Mouse (Mus musculus): ENCODE measurements around the gene Wfdc10. TPM values are rescaled to one million over a fixed set of nuclear protein-coding genes. Genes with fewer than 3 reads are reported as not detected.

Wfdc10 gene
- total RNA-seq, 2 experiments from 2014 or later, result not detected

GRCm38 (mm10) chr2:164701761-164702160, 45.9 kb downstream of the Wfdc10 start:
- no peak for DNase-seq

- no peak for DNase-seq
These were observed 48.4 kb downstream of the Wfdc10 start for GRCm38 (mm10) chr2:164704235-164704634.

- no peak for DNase-seq
These were observed 49.5 kb downstream of the Wfdc10 start for GRCm38 (mm10) chr2:164705328-164705727.

GRCm38 (mm10) chr2:164705991-164706390, 50.1 kb downstream of the Wfdc10 start:
- no peak for DNase-seq

Other genes starting within 250 kb of the Wfdc10 start
- 100 to 1,000 TPM; 102 to 129 TPM for gene Sdc4, start 212.2 kb upstream of the Wfdc10 start, total RNA-seq (2021)
- 10 to 100 TPM; 37.7 to 42.3 TPM for gene Sys1, start 199.1 kb upstream of the Wfdc10 start, total RNA-seq (2021)
- gene Gm20458, start 195.1 kb upstream of the Wfdc10 start, total RNA-seq (2021), result 10 to 100 TPM in 1 of 2 experiments, 1 to 10 TPM in 1; 7.0 to 13.3 TPM
- gene Trp53tg5, start 182.3 kb upstream of the Wfdc10 start, total RNA-seq (2021), result not detected
- gene Dbndd2, start 169.9 kb upstream of the Wfdc10 start, total RNA-seq (2021), result 100 to 1,000 TPM; 108 to 110 TPM
- gene Pigt, start 158.5 kb upstream of the Wfdc10 start, total RNA-seq (2021), result 10 to 100 TPM; 76.6 to 84.5 TPM
- gene Wfdc2, start 93.6 kb upstream of the Wfdc10 start, total RNA-seq (2021), result not detected
- not detected for gene Spint3, start 82.6 kb upstream of the Wfdc10 start, total RNA-seq (2021)
- not detected for gene Wfdc6a, start 70.6 kb upstream of the Wfdc10 start, total RNA-seq (2021)
- not detected for gene Eppin, start 62.5 kb upstream of the Wfdc10 start, total RNA-seq (2021)
- gene Wfdc6b, start 42.5 kb upstream of the Wfdc10 start, total RNA-seq (2021), result not detected
- gene Wfdc8, start 42.4 kb upstream of the Wfdc10 start, total RNA-seq (2021), result not detected
- gene Wfdc16, start 17.2 kb upstream of the Wfdc10 start, total RNA-seq (2021), result not detected
- gene Wfdc9, start 537 bp downstream of the Wfdc10 start, total RNA-seq (2021), result not detected
- gene Wfdc11, start 18.0 kb downstream of the Wfdc10 start, total RNA-seq (2021), result not detected
- gene Wfdc13, start 29.1 kb downstream of the Wfdc10 start, total RNA-seq (2021), result not detected
- not detected for gene Spint4, start 42.5 kb downstream of the Wfdc10 start, total RNA-seq (2021)
- not detected for gene Spint5, start 59.3 kb downstream of the Wfdc10 start, total RNA-seq (2021)
- 1 to 10 TPM; 1.5 to 2.2 TPM for gene Wfdc3, start 89.9 kb downstream of the Wfdc10 start, total RNA-seq (2021)
- 10 to 100 TPM; 34.0 to 37.7 TPM for gene Dnttip1, start 89.9 kb downstream of the Wfdc10 start, total RNA-seq (2021)
- gene Ube2c, start 113.9 kb downstream of the Wfdc10 start, total RNA-seq (2021), result 1 to 10 TPM; 1.2 to 1.5 TPM
- gene Tnnc2, start 123.9 kb downstream of the Wfdc10 start, total RNA-seq (2021), result not detected
- 10 to 100 TPM; 36.7 to 44.0 TPM for gene Snx21, start 129.8 kb downstream of the Wfdc10 start, total RNA-seq (2021)
- 10 to 100 TPM; 27.8 to 28.2 TPM for gene Acot8, start 148.8 kb downstream of the Wfdc10 start, total RNA-seq (2021)
- 1 to 10 TPM; 8.2 to 8.6 TPM for gene Zswim3, start 149.1 kb downstream of the Wfdc10 start, total RNA-seq (2021)
- 10 to 100 TPM; 21.6 to 23.0 TPM for gene Zswim1, start 166.6 kb downstream of the Wfdc10 start, total RNA-seq (2021)
- not detected for gene Spata25, start 172.5 kb downstream of the Wfdc10 start, total RNA-seq (2021)
- 10 to 100 TPM; 92.9 to 93.4 TPM for gene Ctsa, start 176.8 kb downstream of the Wfdc10 start, total RNA-seq (2021)
- gene Neurl2, start 177.4 kb downstream of the Wfdc10 start, total RNA-seq (2021), result 1 to 10 TPM; 1.8 to 2.7 TPM
- gene Pltp, start 201.7 kb downstream of the Wfdc10 start, total RNA-seq (2021), result 10 to 100 TPM; 66.9 to 70.7 TPM
- gene Pcif1, start 223.3 kb downstream of the Wfdc10 start, total RNA-seq (2021), result 10 to 100 TPM; 41.2 to 44.1 TPM